Mouse (Mus musculus) CD4-positive helper T cell, adult 2 months (primary cell): ENCODE results near the gene Spa17.

Experiments used
- DNase-seq: peaks from one replicate; pipeline ENCODE4 v3.0.0-alpha.2; 2012; ENCODE audit warnings: low read depth, missing footprints, low spot score

Spa17 gene

DNA sequence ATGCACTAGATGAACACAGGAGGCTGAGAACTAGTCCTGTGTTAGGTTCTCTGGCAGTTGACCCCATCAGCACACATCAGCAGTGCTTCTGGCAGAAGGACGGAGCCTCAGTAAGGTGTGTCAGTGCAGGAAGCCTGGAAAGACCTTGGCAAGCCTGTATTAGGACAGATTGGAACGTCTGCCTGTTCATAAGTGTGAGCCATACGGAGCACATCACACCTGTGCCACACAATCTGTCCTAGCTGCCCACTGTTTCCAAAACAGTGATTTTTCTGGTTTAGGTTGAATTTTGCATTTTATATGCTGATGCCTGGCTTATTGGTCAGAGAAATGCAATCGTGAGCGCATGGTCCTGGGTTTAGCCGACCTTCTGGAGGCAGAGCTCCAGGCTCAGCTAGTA, 7.8 kb upstream of the Spa17 start:
- no peak for DNase-seq

DNA sequence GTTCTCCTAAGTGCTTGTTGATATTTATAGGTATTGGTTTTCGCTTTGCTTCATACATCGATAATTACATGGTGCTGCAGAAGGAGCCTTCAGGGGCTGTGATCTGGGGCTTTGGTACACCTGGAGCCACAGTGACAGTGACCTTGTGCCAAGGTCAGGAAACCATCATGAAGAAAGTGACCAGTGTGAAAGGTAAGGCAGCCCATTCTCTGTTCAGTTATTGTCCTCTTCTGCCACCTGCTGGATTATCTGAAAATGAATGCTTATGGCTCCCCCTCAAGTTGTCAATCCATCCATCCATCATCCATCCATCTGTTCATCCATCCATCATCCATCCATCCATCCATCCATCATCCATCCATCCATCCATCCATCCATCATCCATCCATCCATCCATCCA, 3.2 kb upstream of the Spa17 start:
- DNase-seq = peak; percentile 52

DNA sequence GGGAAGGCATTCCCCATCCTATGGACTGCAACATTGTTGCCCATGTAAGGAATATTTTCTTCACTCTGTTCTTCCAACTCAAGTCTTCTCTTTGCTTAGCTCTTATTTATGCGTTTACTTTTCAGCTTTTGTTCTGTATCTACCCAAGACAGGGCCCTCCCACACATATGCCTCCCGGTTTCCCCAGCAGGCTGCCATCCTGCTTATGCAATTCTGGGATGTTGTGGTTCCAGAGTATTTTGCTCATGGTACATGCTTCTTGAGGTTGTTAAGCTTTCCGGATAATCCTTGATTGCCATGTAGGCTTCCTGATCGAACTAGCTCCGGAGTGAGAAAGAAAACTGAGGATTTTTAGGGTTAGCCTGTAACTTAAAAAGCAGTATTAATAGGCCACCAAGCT, 1.7 kb upstream of the Spa17 start:
- DNase-seq = no peak

DNA sequence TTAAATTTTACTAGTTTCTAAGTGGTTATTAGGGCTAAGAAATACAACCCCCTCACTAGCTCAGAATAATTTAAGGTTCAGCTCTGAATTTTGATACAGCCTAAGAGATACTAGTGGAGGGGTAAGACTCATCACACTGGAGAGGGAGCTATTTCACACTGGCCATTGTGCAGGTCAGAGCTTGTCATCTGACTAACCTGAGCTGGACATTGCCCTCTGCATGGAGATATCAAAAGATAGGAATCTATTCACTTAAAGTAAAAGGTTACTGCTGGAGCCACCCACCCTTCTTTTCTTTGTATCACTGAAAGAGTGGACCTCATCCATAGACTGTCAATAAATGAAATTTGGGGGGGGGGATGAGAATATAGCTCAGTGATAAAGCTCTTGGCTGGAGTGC, 794 bp upstream of the Spa17 start:
- no peak for DNase-seq

DNA sequence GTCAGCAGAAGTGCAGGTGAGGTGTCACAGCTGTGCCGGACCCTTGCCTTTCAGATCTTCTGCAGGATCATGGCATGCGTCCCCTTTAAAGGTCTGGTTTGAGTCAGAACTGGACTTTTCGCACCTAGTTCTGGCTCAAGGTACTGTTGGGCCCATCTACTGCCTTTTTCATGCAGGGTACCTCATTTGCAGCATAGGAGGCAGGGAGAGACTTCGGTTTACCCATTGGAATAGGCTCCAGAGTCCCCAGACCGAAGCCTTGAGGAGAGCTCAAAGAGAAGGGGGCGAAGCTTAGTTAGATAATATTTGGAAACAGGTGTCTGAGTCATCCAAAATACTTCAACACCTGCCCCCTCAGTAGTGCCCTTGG, 374 bp upstream of the Spa17 start:
- no peak for DNase-seq

DNA sequence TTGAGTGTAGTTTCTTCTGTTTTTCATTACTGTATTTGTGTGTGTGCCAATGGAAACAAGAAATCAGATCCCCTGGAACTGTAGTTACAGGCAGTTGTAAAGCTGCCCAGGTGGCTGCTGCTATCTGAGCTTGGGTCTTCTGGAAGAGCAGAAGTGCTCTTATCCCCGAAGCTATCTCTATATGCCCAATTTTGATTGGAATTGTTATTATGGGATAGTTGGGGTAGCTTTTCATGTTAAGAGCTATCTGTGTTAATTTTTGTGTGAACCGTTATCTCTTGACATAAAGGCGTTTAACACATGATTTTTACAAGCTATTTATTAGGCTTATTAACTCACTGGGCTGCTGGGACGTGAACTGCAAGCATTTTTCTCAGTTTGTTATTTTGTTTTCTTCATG, 4.0 kb downstream of the Spa17 start:
- no peak for DNase-seq

DNA sequence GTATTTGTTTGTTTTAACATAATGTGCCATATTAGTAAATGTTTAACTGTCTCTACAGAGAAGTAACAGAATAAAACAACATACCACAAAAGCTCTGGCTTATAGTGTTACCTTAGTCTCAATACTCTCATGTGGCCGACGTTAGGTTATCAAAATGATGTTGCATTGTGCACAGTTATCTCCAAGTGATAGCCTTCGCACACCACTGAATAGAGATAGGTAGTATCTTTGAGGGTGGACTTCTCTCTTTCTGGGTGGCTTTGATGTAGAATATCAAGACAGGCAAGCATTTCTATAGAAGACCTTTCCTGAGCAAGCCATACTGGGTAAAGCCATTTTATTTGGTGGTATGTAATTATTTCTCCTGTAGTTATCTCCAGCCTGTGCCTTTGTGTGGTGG, 8.4 kb downstream of the Spa17 start:
- no peak for DNase-seq

DNA sequence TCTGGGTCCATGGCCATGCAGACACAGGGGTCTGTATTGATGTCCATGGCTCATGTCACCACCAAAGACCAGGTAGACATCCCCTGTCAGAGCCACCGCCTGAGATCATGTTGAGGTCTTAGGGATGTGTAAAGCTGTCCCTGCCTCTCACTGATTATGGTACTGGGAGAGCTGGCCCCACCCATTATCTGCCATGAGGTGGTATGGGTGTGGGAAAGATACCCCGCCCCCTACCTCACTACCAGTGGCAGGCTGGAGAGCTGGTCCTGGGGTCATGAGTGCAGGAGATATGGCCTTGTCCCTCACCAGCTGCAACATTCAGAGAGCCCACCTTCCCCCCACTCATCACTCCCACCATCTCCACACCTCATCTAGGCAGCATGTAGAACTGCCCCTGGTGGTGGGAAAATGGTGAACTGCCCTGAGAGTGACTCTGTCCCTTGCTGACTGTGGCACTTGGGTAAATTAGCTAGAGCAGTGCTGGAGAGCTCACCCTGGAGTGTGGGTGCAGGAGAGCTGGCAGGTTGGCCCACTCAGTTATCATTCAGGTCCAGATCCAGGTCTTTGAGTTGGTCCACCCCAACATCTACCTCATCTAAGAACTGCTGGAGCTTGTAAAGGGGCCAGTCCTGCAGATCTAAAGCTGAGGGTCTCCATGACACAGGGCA, 12.8 kb downstream of the Spa17 start:
- DNase-seq = no peak

DNA sequence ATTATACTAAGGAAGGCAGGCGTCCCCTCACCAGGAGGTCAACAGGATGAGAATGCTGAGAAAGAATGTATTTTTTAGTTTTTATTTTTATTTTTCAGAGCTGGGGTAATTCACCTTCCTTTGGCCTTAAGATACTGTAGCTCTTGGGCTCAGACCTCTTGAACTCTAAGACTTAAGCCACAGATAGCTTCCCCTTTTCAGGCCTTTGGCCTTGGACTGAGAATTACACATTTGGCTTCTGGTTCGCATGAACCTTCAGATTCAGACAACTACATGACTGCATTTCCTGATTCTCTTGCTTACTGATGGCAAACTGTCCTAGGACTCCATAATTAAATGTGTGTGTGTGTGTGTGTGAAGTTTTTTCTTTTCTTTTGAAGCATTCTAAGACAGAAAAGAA, 14.9 kb downstream of the Spa17 start:
- no peak for DNase-seq

DNA sequence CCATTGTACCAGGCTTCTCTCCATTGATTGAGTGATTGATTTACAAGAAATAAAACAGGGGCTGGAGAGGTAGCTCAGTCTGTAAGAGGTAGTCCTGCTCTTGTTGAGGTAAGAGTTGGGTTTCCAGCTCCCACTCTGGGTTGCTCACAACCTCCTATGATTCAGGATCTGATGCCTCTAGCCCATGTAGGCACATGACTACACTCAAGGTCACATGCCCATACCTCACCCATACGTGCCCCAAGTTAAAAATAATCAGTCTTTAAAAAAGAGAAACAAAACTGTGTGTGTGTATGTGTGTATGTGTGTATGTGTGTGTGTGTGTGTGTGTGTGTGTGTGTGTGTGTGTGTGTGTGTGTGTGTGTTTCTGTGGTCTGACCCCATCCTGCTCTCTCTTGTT, 18.0 kb downstream of the Spa17 start:
- no peak for DNase-seq

DNA sequence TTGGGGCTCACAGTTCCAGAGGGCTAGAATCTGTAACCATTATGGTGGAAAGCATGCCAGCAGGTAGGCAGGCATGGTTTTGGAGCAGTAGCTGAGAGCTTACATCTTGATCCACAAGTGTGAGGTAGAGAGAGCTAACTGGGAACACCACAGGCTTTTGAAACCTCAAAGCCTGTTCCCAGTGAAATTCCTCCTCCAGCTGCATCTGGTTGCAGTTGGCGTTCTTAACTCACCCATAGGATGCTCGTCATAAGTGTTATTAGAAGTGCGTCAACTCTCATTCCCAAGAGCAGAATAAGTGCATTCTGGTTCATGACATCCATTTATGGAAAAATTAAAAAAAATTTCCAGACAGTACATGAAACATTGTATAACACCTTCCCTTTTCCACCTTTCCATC, 19.8 kb downstream of the Spa17 start:
- no peak for DNase-seq

DNA sequence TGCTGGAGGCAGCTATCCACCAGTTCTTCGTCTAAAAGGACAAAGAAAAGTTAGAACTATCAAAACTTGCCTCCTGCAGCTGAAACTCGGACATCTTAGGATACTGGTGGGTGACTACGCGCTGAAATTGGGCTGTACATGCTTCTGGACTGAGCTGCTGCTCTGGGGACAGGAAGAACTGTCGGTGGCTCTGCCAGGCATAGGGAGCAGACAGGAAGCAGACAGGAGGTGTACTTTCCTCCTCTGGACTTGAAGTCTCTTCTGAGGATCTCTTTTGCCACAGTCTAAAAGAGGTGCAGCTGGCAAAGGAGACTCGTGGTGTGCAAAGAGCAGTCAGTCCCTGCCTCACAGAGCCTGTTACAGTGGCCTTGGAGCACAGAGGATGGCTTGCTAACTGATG, 20.9 kb downstream of the Spa17 start:
- no peak for DNase-seq

DNA sequence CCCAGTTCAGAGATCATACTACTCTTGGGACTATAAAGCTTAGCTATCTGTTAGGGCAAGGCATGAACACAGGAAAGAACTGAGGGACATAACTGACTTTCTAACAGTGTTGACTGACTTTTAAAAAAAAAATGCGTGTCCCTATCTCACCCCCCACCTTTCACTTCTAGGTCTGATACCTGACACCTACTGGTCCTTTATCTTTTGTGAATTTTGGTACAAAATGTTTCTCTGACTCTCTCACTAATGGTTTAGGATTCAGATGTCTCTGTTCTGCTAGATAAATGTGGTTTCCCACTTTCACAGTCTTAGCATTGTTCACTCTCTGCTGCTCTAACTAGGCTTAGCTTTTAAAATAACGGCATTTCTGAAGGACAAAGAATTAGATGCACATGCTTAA, 21.5 kb downstream of the Spa17 start:
- no peak for DNase-seq

DNA sequence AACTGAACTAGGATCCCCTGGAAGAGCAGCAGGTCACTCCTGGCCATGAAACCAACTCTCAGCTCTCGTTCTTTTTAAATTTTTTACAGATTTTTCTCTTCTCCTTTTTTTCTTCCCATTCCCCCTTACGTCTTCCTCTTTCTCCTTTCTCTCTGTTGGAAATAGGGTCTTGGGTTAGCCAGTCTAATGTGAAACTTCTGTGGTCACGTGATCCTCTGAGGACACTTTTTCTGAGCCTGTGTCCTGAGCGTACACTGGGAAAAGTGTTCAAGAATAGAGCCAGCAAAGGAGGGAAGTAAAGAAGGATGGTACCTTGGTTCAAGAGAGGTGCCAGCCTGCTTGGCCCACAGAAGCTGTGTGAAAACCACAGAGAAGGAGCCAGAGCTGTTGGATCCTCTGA, 23.1 kb downstream of the Spa17 start:
- no peak for DNase-seq

DNA sequence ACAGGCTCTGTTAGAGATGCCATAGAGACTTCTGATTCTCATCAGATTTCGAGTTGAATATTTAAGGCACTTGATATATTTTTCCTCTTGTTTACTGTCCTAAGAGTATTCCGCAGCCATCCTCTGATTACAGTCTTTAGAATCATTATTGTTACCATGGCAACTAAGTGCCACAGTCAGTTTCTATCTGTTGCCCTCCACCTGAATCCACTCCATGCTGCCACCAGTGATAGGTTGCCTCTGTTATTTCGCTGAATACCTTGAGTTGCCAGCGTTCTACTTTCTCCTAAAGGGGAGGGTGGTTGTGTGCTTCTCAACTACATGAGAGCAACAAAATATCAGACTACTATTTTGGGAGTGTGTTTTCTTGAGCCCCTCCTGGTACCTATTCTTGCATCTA, 26.8 kb downstream of the Spa17 start:
- no peak for DNase-seq

DNA sequence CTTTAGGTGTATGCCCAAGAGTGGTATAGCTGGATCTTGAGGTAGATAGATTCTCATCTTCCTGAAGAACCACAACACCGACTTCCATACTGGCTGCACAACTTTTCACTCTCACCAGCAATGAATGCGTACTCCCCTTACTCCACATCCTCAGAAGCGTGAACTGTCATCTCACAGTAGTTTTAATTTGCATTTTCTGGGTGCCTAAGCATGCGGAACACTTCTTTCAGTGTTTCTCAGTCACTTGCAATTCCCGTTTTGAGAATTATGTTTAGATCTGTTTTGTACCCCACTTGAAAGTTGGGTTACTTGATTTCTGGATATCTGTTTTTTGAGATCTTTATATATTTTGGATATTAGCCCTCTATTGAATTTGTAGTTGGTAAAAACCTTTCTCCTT, 29.9 kb downstream of the Spa17 start:
- no peak for DNase-seq

DNA sequence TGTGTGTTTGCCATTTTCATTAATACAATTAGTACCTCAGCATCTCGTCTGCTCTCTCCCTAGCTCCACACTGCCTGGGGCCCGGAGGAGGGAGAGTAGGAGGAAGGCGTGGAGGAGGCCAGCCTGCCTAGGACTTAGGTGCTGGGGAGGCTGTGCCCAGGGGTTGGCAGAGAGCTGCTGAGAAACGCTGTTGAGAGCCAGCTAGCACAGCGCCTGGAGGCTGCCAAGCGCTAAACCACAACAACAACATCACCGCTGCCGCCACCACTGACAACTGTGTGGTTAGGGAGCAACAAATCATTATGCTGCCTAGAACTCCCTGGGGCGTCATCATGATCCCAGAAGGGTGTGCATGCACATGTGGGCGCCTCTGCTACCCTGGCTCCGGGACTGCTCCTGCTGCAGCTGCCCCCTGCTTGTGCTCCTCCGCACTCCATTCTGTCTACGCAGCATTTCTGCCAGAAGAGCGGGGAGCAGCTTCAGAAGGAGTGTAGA, 37.0 kb downstream of the Spa17 start:
- DNase-seq = peak; percentile 12

DNA sequence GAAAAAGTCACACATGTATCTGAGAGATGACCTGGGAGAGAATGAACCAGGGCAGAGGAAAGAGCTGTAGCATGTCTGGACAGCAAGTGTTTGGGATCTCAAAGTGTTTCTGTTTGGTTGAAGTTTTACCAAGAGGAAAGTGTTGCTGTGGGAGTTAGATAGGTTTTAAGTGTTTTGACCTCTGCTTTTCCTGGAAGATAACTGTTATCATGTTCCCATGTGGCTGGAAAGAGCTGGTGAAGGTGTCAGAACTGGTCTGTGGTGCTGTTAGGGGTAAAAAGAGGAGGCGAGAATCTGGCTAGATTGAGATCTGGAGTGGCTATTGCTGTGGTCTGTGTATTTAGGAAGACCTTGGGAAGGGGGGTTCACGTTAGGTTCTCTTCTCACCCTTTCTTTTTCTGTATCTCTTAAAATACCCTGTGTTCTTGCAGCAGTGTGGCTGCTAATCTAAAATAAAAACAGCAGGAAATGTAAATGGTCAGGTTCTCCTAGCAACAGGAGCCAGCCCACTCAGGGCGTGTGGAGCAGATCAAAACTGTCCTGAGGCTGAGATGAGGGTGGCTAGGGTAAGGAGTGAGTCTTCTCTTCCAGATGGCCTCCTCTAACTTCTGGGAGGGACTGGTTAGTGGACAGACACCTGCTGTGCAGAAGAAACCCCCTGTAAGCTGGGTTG, 41.2 kb downstream of the Spa17 start:
- DNase-seq = no peak

DNA sequence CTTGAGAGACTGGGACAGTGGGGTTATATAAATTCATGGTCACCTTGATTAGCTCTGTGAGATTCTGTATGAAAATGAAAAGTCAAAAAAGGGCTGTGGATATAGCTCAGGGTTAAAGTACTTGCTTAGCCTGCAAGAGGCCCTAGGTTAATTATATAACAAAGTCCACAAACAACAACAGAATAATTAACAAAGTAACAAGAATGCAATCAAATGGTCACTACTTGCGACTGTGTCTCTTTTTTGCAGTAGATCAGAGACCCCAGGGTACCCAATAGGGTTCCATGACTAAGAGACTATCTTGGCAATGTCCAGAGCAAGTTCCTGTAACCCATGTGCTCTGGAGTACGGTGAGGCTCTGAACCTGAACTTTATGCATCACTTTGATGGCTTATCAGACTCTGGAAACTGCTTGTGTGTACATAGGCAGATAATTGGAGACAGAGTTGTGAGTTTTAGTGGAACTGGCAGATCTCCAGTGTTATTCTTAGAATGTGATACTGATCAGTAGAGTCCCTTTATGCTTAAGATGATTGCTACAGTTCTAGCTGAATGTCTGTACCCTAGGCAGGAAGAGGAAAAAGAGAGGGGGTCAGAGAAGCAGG, 44.2 kb downstream of the Spa17 start:
- no peak for DNase-seq

DNA sequence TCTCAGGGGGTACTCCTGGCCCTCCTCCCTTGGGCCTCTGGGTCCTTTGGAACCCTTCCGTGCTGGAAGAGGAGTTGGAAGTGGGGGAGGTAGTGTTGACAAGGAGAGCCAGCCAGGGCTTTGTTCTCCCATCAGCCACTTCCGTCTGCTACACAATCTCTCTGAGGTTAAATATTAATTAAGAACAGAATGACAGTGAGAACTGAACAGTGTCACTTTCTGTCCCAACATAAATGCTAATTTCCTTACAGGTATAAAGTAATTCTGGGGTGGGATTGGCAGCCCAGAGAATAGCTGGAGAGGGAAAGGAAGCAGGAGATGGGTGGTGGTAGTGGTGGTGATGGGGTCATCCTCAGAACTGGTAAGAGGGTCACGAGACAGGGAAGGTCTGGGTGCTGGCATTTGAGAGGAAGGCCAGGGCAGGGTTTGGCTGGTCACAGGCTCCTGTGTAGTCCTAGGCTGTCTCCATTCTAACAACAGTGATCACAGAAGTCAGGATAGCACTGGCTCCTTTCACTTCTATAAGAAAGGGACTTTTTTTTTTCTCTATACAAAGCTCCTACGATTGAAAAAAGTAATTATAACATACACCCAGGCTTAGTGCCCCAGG, 44.8 kb downstream of the Spa17 start:
- no peak for DNase-seq

DNA sequence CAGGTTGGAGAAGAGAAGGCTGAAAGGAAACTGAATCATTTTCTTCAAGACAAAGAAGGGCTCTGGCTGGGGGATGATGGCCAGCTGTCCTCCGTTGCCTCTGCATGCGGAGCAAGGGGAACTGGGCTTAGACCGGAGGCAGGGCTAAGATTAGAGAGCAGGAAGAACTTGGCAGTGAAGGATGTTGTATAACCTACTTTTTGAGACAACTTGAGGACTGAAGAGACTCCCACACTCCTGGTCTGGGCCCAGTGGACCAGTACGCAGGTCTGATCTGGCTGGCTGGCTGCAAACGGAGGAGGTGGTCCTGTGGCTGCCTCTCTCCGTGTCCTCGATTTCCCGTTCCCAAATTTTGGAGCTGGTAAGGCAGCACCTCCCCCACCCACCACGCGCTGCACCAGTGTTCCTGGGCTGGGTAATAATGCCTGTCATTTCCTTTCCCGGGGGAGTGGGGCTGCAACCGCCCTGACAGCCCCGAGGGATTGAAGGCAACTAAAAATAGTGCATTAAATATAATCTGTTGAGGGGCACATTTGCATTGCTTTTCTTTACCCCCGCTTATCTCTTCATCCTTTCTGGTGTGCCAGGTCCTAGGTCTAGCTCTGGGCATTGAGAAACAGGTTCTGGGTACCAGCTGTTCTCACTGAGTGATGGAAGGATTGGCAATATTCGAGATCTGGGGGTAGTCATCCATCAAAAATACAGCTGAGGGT, 45.5 kb downstream of the Spa17 start:
- no peak for DNase-seq

DNA sequence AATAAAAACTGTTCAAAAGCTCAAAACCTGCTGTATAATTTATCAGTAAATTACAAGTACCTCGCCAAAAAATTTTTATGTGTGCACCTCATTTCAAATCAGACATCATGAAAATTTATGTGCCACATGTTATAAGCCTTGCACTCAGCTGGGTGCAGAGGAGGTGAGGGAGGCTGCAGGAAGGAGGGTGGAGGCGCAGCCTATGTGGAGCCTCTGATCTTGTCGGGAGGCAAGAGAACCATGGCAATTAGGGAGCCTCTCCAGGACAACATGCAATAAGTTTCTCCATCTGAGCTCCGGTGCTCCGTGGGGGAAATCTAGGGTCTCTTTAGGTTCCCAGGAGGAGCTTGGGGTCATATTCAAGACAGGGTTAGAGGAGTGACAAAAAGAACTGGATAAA, 46.1 kb downstream of the Spa17 start:
- no peak for DNase-seq
